Mouse (Mus musculus): ENCODE measurements at regions not wholly inside any gene's neighbourhood (a gene's known extent, or its start where the extent isn't known, plus 50 kb on each side); places are given as distances from the start of the nearest gene placed in this dataset.

DNA sequence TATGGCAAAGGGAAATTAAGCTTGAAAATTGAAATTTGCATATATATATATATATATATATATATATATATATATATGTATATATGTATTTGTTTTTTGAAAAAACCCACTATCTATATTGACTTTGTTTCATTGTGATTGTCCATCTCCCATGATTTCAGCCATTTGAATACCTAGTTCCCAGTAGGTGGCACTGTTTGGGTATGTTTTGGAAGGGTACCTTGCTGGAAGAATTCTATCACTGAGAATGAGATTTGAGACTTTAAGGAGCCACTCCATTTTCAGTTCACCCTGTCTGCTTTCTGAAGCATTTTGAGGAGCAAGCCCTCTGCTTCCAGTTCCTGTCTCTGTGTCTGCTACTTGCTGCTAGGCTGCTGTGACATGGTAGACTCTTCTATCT, 72.8 kb upstream of the Ugt8a start:
- POLR2A ChIA-PET, result no interaction called here
- CTCF ChIA-PET, result no interaction called here

DNA sequence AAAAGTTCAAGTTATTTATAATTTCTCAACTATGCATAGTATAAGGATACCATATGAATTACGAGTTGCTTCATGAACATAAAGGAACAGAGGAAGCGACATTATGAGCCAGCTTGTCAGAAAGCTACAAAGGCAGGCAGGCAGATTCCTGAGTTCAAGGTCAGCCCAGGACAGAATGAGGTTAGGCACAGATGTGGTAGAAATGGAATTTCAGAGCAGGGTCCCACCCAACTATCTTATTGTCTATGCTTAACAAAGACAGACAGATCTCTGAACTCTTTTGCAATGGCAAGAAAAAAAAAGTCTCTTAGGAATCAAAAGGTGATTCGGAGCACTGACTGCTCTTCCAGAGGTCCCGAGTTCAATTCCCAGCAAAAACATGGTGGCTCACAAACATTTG, 77.7 kb upstream of the Ugt8a start:
- CTCF ChIA-PET, result interaction anchor here in 1 of 4 experiments (0.6 kb wide), 1 partner anchor 1747 kb away, joined by 3 read pairs; no protein-coding TSS in a partner anchor
- POLR2A ChIA-PET, result no interaction called here

DNA sequence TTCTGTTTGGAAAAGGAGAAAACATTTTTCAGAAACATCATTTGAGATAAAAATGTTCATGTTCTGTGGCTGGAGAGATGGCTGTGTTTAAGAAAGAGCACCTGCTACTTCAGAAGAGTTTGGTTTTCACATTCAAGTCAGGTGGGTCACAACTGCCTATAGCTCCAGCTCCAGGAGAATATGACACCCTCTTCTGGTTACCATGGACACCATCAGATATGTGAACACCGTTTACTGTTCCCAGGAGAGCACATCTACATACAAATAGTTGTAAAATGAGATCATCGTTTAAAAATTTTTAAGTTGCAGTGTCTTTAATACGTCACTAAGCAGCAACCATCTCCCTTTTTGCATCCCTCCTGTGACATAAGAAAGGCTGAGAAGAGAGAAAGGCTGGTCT, 105.9 kb upstream of the Ugt8a start:
- POLR2A ChIA-PET, result no interaction called here
- CTCF ChIA-PET, result interaction anchor here in 1 of 4 experiments (0.8 kb wide), 1 partner anchor 838 kb away, joined by 4 read pairs; no protein-coding TSS in a partner anchor

DNA sequence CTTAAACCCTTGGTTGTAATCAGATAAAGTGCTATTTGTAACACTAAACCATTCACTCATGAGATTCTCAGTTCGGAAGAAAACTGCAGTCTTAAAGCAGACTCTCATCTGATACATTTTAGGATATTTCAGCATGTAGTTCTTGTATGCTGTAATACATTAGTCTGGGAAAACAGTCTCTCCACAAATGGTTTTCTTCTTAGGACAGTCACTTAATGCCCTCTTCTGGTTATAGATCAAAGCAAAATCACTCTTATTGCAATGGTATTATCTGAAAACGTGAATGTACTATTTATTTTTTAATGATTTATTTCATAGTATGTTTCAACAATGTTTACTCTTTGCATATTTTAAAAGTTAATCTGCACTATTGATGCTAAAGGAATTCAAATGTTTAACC, 106.4 kb upstream of the Ugt8a start:
- POLR2A ChIA-PET, result no interaction called here
- CTCF ChIA-PET, result interaction anchor here in 1 of 4 experiments (0.8 kb wide), 1 partner anchor 837 kb away, joined by 4 read pairs; no protein-coding TSS in a partner anchor

DNA sequence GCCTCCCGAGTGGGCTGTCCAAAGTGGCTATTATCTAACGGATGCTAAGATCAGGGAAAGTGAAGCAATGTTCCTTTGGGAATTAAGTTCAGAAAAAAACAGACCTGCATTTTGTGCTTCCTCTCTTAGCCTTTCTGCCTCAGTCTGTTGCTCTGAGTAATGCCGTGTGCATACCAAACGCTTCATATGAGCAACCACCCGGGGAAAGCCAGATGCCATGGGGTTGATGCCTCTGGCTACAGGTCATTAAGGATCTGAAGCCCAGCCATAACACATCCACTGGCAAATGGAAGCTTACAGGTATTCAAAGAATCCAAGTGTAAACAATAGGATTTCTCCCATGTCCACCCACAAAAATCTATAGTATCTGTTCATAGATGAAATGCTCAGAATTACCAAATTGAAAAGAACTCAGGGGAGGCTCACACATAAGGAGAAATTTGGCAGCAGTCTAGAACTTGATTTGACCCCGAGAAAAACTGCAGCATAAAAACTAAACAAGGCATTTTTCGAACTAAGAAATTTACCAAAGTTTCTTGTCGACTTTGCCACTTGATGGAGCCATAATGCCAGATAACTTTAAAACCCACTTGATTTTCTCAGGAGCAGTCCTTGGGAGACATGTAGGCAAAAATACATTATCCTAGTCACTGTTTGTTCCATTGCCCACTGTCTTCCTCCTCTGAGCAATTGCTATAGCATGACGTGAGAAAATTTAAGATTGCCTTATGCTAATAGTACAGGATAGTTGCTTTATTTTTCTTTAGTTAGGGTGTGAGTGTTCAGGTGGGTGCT, 107.8 kb upstream of the Ugt8a start:
- ChIA-PET CTCF (no interaction called here), POLR2A (no interaction called here)

DNA sequence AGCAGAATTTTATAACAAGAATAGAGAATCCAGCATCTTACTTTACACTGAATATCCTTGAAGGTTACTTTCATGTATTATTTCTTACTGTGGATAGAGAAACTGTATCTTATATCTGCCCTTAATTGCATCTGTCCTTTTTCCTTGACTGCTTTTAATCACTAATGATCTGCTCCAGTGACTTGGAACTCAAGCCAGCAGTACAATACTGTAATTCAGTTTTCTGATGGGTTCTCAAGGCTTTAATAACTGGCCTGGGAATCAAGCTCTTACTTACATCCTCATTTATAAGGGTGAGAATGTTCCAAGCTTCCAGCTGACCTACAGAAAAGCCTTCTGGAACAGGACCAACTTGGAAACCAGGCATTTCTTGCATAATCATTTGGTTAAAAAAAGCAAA, 120.2 kb upstream of the Ugt8a start:
- CTCF ChIA-PET, result no interaction called here
- POLR2A ChIA-PET, result no interaction called here

DNA sequence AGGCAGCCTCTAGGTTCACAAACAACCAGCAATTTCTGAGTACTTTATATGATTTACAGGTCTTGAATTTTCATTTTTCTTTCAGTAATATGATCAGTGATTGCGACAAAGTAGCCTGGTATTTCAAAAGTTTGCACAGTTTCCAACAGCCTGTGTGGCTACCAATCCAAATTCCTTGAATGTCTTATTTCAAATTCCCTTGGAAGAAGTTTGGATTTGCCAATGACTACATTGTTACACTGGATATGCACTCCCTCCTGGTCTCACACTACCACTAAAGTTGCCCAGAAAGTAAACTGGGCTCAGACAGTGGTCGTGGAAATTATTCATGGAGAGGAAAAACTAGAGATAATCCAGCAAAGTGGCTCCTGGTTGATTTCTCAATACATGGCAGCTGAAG, 166.7 kb upstream of the Ugt8a start:
- POLR2A ChIA-PET, result no interaction called here
- CTCF ChIA-PET, result no interaction called here

DNA sequence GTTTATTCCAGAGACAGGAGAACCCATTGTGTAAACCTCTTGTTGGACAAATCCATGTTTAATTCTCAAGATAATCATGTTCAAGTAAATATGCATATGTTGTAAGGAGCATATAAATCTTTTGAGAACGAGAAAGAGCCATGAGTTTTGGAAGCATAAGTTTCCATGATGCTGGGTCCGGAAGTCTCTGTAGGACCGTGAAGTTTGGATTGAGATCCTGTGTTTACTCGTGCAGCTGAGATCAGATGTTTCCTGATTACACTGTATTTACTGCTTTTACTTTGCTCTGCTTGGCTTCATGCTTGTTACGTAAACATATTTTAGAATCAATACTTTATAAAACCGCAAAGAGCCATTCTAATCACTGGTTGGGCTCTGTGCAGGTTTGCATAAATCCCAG, 171.0 kb upstream of the Ugt8a start:
- CTCF ChIA-PET, result no interaction called here
- POLR2A ChIA-PET, result no interaction called here

DNA sequence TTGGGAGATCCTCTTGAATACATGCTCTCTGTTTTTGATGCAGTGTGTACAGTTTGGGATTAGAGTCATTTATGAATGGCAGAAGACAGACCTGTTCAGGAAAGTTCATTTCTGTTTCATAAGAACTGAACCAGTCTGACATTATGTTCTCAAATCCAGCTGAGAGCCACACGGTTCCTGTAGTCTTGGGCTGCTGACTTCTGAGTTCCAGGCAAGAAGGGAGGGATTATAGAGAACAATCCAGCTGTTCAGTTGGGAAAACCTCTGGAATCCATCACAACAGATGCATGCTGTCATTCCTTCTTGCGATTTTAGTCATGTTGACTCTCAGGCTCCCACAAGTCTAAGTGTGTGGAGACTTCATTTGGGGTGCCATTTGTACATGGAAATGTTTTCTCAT, 179.4 kb upstream of the Ugt8a start:
- ChIA-PET CTCF (no interaction called here), POLR2A (no interaction called here)

DNA sequence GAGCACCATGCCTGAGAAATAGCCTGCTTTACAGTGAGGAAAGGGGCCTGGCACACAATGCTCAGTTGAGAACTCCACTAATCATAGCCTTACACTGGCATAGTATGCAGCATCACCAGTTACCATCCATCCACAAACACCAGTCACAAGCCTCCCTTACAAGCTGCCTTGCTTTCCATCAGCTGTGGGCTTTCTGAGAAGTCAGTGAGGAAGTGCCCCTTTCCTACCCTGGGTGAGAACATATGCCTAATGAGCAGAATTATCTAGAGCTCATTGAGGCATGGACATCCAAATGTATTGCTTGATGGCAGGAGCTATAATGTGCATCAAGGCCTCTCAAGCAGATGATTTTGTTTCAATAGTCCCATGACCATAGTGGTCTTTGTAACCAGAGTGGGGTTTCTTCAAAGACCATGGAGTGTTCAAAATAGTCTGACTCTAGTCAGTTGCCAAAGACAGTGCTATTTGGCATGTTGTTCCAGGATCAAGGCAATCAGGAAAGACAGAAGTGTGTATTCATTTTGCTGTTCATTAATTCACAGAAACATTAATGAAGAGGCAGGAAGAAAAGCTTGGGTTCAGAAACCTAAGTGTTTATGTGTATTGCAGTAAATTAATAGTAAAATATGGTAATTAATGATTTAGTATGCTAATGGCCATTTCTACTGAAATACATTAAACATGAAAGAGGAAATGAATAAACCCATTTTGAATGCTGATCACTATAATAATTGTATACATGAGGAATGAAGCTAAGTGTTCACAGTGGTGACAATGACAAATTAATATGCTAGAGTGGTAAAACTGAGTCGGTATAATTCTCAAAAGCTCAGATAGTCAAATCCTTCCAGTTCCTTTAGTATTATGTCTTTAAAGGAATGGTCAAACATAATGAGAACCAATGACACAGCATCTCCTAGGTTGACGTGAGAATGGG, 184.2 kb upstream of the Ugt8a start:
- CTCF ChIA-PET, result no interaction called here
- POLR2A ChIA-PET, result no interaction called here

DNA sequence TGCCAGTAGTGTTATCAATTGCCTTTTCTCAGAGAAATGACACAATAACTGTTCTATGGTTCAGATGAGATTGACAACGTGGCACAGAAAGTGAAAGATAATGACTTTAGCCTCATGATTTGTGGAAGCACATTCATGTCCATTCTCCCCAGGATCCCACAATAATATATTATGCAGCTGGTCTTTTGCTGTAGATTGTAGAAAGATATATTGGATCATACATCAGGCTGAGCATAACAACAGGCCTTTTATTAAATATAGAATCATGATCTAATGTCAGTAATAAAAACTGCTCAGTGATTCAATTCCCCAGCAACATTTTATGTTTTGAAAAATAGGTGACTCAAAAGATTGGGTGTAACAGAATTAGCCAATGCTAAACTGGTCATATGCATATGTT, 196.9 kb upstream of the Arsj start:
- POLR2A ChIA-PET, result no interaction called here

DNA sequence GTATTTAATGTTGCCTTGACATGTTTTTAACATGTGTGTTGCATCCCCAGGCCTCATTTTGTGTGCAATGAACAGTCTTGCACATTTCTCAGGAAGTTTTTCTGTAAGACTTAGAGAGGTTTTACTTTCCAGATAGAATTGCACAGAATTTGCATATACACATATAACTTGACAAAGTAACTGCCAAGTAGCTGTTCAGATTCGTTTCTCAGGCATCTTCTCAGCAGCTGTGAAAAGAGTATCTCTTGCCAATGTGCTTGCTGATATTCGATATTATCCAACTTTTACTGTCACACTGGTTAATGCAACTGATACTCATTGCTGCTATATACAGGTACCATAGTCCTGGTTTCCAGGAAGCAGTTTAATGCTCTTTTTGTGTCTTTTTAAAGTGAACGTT, 154.5 kb upstream of the Arsj start:
- ChIA-PET POLR2A (no interaction called here), CTCF (no interaction called here)

More for the DNA sequence above, 196.9 kb upstream of the Arsj start:
- CTCF ChIA-PET, result no interaction called here

DNA sequence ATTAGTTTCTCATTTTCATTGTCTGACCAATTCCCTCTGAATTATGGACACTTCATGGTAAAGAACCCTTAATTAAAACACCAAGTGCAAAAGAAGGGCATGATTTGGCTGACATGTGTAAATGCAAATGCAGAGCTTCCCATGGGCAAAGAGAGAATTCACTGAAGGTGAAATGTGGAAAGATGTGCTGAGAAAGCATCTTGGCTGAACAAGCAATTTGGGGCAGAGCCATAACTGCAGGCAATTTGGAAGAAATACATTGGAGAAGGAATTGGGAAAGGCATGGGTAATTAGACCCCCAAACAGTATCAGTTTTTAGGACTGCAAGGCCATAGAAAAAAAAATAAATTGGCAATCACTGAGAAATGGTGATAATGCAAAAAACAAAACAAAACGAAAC, 153.3 kb upstream of the Arsj start:
- POLR2A ChIA-PET, result no interaction called here
- CTCF ChIA-PET, result no interaction called here

DNA sequence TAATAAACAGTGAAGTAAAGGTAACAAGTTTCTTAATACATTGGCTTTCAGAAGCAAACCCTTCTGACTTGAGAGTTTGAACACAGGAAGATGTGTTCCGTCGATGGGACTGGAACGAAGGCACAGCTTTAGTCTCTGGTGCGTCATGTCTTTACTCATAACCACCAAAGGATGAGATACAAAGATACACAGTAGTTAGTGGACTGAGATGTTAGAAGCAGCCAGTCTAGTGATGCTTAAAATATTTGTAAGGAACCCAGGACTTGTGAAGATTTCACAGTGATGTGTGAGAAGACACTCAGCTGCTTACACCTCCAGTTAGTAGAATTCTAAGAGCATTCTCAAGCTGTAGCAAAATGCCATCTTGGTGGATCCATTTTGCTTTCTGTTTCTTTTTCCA, 135.9 kb upstream of the Arsj start:
- ChIA-PET CTCF (no interaction called here), POLR2A (no interaction called here)

DNA sequence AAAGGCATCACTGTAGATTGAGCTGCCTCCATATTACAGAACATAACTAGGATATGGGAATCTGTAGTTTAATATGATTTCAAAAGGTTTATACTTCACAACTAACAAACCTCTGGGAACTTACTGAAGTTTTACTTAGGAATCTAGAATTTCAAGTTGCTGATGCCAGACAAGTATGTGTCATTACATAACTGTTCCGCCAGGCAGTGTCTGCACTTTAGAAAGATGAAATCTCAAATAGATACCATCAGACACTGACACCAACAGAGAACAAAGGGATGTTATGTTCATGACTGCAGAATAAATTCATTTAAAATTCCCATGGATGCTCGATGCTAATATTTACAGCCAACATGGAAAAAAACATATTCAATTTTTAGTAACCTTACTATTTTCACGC, 117.7 kb upstream of the Arsj start:
- ChIA-PET CTCF (no interaction called here), POLR2A (no interaction called here)

DNA sequence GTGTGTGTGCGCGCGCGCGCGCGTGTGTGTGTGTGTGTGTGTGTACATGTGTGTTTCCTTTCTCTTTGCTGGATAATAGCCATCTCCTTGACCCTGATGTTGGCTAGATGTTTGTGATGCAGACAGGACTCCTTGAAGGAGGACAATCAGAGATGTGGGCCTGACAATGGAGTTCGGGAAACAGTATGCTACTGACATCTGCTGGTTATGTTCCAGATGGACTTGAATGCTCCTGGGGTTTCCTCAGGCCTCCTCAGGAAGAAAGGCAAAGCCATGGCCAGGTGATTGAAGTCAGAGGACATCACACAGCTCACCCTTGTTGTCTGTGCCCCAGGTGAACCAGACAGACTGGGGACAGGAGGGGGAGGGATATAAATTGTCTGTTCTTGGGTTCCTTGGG, 102.2 kb upstream of the Arsj start:
- POLR2A ChIA-PET, result no interaction called here
- CTCF ChIA-PET, result interaction anchor here in 1 of 4 experiments (0.8 kb wide), 1 partner anchor 83 kb away, joined by 6 read pairs; no protein-coding TSS in a partner anchor

DNA sequence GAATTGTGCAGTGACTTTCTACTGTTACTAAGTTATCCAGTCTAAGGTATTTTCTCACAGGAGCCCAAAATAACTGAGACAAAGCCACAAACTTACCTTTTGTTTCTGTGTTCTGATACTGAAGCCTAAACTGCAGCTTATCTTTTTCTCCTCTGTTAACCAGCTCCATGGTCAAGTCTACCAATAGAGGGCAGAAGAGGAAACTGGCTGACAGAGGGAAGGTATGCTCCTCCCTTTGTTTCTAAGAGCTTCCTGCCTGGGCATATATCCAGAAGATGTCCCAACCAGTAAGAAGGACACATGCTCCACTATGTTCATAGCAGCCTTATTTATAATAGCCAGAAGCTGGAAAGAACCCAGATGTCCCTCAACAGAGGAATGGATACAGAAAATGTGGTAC, 91.5 kb upstream of the Arsj start:
- ChIA-PET CTCF (interaction anchor here in 1 of 4 experiments (1.1 kb wide), 1 partner anchor 43 kb away, joined by 3 read pairs; no protein-coding TSS in a partner anchor), POLR2A (interaction anchor here in 1 of 4 experiments (1.0 kb wide), 1 partner anchor 13 kb away, joined by 3 read pairs; no protein-coding TSS in a partner anchor)

DNA sequence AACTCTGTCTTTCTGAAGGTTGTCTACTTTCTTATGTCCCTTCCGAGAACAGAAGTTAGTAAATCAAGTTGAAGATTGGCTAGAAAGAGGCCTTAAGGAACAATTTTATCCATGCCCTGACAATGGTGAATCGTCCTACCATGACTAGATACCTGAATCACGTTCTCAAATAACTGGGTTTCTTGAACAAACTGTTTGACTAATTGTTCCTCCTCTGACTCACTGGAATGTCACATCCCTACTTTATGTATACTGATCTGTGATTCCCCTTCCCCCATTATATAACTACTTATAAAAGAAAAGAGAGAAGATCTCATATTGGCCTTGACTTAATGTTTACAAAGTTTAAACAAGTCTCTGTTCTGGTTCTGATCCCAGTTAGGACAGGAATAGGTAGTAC, 89.9 kb upstream of the Arsj start:
- CTCF ChIA-PET, result no interaction called here
- POLR2A ChIA-PET, result no interaction called here

DNA sequence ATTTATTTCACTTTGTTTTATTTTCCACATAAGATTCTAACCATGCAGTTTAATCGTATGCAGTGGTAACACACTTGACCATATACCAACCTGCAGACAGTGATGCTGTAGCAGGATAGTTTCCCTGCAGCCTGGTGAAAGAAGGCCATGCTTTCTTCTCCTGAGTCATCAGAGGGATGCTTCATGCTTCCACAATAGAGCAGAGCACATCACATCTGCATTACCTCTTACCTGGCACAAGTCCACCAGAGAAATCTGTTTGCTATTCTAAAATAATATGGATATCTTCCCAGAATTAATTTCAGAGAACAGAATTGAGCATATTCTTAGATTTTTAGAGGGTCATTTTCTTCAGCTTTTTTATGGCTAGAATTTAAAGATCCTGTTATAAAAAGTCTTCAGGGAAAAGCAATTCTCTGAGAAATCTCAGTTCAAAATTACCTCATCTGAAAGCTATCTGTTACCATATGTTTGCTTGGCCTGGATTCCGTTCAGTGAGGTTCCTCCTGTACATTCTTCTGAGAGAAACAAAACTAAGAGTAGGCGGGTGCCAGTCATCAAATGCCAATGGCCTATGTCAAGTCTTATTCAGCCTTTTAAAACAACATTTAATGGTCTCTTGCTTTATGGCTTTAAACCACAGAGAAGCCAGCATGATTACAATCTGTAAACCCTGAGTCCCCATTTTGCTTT, 87.3 kb upstream of the Arsj start:
- POLR2A ChIA-PET, result no interaction called here
- CTCF ChIA-PET, result no interaction called here

DNA sequence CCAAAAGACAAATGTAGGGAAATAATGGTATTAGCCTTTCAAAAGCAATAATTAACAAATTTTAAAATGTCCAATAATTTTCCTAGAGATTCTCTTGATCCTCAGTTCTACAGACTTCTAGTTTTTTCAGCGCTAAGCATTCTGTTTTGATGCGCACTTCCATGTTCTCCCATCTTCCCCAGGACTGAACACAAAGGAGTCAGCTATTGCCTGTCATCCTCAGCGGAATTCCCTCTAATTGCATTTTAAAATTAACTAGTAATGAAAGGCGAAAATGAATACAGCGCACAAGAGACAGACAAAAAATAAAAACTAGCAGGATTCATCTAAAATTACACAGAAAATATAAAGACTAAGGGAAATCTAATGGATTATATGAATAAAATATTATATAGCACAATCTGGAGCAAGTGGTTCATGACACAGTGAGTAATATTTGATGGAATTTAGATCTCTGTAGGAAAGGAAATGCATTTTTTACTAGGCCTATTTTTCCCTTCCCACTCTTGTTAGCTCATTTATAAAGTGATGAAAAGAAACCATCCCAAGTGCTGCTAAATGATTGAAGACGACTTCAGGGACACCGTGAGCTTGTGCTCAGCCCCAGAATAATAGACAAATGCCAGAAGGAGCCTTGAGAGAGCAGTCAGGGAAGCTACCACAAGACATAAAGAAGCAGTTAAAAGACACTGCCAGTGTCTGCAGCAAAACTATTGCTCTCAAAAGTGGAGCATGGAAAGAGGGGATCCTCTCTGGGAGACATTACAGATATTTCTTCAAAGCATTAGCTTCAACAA, 79.0 kb upstream of the Arsj start:
- CTCF ChIA-PET, result no interaction called here
- POLR2A ChIA-PET, result interaction anchor here in 1 of 4 experiments (1.1 kb wide), 1 partner anchor 13 kb away, joined by 3 read pairs; no protein-coding TSS in a partner anchor
